Mouse (Mus musculus) cortical plate, adult 2 months (tissue): ENCODE results near the gene Rnf8. TPM values are rescaled to one million over a fixed set of nuclear protein-coding genes. Genes with fewer than 3 reads are reported as not detected.
"Not testable (repeated sequence)": the region's sequence is repeated elsewhere in the genome, so short reads cannot be mapped to it uniquely, and the experiment has no call there.

Experiments used
- H3K27ac ChIP-seq: fragments of 200-500 bp; 2 replicates; pipeline ENCODE4 v1.5.1; 2012; ENCODE audit warnings: low read length, control low read depth, inconsistent platforms; ENCODE audit not compliant: insufficient read depth
- H3K4me1 ChIP-seq: fragments of 200-500 bp; 2 replicates; pipeline ENCODE4 v1.6.1; 2011; ENCODE audit warnings: low read length; ENCODE audit not compliant: control insufficient read depth, insufficient read depth
- H3K4me3 ChIP-seq: fragments of 200-500 bp; 2 replicates; pipeline ENCODE4 v1.5.1; 2011; ENCODE audit warnings: mild to moderate bottlenecking, low read length, control low read depth; ENCODE audit not compliant: insufficient read depth
- CTCF ChIP-seq: fragments of 200-500 bp; IDR thresholded peaks from 2 replicates; pipeline ENCODE4 v1.5.1; 2011; ENCODE audit warnings: mild to moderate bottlenecking, control low read depth, low read length; ENCODE audit not compliant: insufficient read depth; ENCODE audit errors: extremely low read depth
- POLR2A ChIP-seq: fragments of 200-500 bp; IDR thresholded peaks from 2 replicates; pipeline ENCODE4 v1.6.1; 2011; ENCODE audit warnings: mild to moderate bottlenecking, low read length, control low read depth; ENCODE audit not compliant: insufficient read depth; ENCODE audit errors: extremely low read depth
- polyA plus RNA-seq: library from polyadenylated mRNA; depleted of rRNA; stranded (reverse); fragments of >200 nt; gene quantifications from 2 replicates; pipeline ENCODE4 v1.2.3, GENCODE M21; 2012

The Rnf8 gene
- polyA plus RNA-seq, 1 experiment, result 60.3 TPM

- H3K4me1 ChIP-seq, result peaks cover 1% of the 10 kb centered on the region; the same call in 1 of the 2 replicates
- no peak overlapping the region for H3K4me3 ChIP-seq
- no peak overlapping the region for H3K27ac ChIP-seq
- TF ChIP-seq CTCF (no peak), POLR2A (no peak)
These were observed 27.7 kb upstream of the Rnf8 start for GRCm38 (mm10) chr17:29586921-29587320.

DNA sequence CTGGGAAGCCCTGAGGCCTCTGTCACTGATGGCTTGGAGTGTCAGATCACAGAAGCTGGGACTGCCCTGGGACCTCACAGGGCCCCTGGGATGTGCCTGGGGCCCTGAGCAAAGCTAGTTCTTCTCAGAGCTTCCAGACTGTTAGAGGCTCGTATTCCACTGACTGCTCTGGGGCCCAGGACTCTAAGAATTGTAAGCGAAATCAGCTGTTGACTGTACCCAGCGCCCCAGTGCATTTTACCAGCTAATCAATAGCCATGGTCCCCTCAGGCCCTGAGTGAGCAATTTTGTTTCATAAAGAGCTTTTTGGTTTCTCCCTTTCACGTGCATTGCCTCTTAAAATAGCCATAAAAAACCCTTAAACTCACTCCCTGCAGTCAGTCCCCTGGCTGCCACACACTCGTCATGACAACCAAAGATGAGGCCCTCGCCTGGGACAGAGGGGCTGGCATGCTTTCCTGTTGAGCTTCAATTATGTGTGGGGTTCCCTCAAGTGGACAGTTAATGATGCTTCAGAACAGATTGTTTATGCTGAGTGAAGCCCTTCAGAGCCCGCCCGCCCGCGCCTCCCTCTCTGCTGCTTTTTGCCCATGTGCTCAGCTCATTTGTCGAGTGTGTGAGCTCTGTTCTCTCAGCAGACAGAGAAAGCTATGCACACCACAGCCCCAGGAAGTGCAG lies 25.2 kb upstream of the Rnf8 start:
- Histone ChIP-seq H3K4me3 (no peak overlapping the region), H3K27ac (no peak overlapping the region), H3K4me1 (peaks cover 1% of the 10 kb centered on the region; the same call in 1 of the 2 replicates)
- TF ChIP-seq POLR2A (no peak), CTCF (no peak)

- no peak for TF ChIP-seq POLR2A
- TF ChIP-seq CTCF, result no peak
- Histone ChIP-seq H3K4me1 (no peaks in the 10 kb centered on the region), H3K4me3 (no peak overlapping the region), H3K27ac (no peak overlapping the region)
These were observed 18.5 kb upstream of the Rnf8 start for GRCm38 (mm10) chr17:29595891-29596770.

- TF ChIP-seq POLR2A, result no peak
- TF ChIP-seq CTCF, result no peak
- H3K4me3 ChIP-seq, result no peak overlapping the region
- no peaks in the 10 kb centered on the region for H3K4me1 ChIP-seq
- H3K27ac ChIP-seq, result no peak overlapping the region
These were observed 17.8 kb upstream of the Rnf8 start for GRCm38 (mm10) chr17:29596771-29597132.

- Histone ChIP-seq H3K4me3 (no peak overlapping the region), H3K27ac (no peak overlapping the region), H3K4me1 (no peaks in the 10 kb centered on the region)
- TF ChIP-seq CTCF (no peak), POLR2A (no peak)
These were observed 15.5 kb upstream of the Rnf8 start for GRCm38 (mm10) chr17:29599051-29599450.

GRCm38 (mm10) chr17:29599537-29599936 lies 15.1 kb upstream of the Rnf8 start:
- Histone ChIP-seq H3K4me3 (no peak overlapping the region), H3K4me1 (no peaks in the 10 kb centered on the region), H3K27ac (no peak overlapping the region)

DNA sequence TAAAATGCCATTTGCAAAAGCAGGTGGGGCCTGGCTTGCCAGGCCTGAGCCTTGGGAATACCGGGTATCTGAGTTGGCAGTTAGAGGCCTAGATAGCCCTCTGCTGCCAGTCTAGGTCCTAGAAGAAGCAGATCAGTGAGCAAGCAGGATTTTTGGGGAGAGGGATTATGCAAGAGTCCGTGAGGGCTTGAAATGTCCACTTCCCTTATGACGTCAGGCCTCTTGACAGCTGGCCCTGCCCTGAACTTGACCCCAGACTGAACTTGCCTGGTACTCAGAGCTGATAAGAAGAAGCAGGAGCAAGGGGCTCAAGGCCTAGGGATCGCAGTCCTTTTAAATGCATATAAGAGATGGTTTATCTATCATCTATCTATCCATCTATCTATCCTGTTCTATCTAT lies 13.2 kb upstream of the Rnf8 start:
- Histone ChIP-seq H3K4me3 (no peak overlapping the region), H3K27ac (no peak overlapping the region), H3K4me1 (no peaks in the 10 kb centered on the region)
- TF ChIP-seq CTCF (no peak), POLR2A (no peak)

More at GRCm38 (mm10) chr17:29599537-29599936, 15.1 kb upstream of the Rnf8 start:
- no peak for TF ChIP-seq CTCF

- Histone ChIP-seq H3K27ac (no peak overlapping the region), H3K4me1 (no peaks in the 10 kb centered on the region), H3K4me3 (no peak overlapping the region)
- TF ChIP-seq POLR2A (no peak), CTCF (peak; percentile 87)
These were observed 11.3 kb upstream of the Rnf8 start for GRCm38 (mm10) chr17:29603283-29603682.

- not testable (repeated sequence) for H3K4me3 ChIP-seq, H3K27ac ChIP-seq
- peaks cover 13% of the 10 kb centered on the region for H3K4me1 ChIP-seq
These were observed 1.1 kb upstream of the Rnf8 start for GRCm38 (mm10) chr17:29613453-29613852.

DNA sequence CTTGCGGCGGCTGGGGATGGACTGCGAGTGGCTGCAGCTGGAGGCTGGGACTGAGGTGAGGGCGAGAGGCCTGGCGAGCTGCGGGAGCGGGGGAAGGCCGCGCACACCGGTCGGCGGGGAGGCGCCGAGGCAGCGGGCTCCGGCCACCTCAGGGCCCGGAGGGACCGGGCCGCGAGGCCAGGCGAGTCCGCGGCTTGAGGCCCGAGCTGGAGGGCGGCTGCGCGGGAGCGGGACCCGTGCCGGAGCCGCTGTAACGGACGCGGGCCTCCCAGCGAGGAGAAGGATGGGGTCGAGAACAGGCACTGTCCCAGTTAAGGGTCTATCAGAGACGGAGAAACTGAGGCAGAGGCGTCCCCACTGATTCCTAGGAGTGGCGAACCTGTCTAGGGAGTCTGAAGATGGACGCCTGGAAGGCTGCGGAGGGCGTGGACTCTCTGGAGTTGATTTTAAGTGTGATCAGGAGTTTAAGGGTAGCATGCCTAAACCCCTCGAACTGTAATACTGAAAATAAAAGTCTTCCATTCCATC lies 498 bp downstream of the Rnf8 start:
- TF ChIP-seq CTCF (no peak), POLR2A (no peak)
- 0 out of 2 replicates have a peak overlapping the region, but pooled peaks have one; percentile 46 for H3K27ac ChIP-seq

More for the DNA sequence above, 498 bp downstream of the Rnf8 start:
- Histone ChIP-seq H3K4me1 (peaks cover 13% of the 10 kb centered on the region), H3K4me3 (peak overlapping the region; percentile 61)
